Mouse (Mus musculus) limb, embryonic 13.5 days (tissue): ENCODE measurements at regions not wholly inside any gene's neighbourhood (a gene's known extent, or its start where the extent isn't known, plus 50 kb on each side); places are given as distances from the start of the nearest gene placed in this dataset.

Experiments used
- ATAC-seq: fragments of 200-750 bp; cut with Nextera tagmentation; 2 replicates; pipeline ENCODE4 v1.8.0; 2017; ENCODE audit warnings: low read depth, moderate number of reproducible peaks, moderate TSS enrichment; ENCODE audit not compliant: low FRiP score
- H3K27ac ChIP-seq: fragments of 300-500 bp; sonication (generic); 2 replicates; pipeline ENCODE4 v1.5.1; 2015; ENCODE audit warnings: inconsistent platforms, mild to moderate bottlenecking, moderate library complexity
- H3K27me3 ChIP-seq: fragments of 300-500 bp; sonication (generic); 2 replicates; pipeline ENCODE4 v1.6.1; 2015; ENCODE audit warnings: mild to moderate bottlenecking, inconsistent platforms
- H3K36me3 ChIP-seq: fragments of 300-500 bp; sonication (generic); 2 replicates; pipeline ENCODE4 v1.6.1; 2015; ENCODE audit warnings: inconsistent platforms, mild to moderate bottlenecking, moderate library complexity
- H3K4me1 ChIP-seq: fragments of 300-500 bp; sonication (generic); 2 replicates; pipeline ENCODE4 v1.6.1; 2015; ENCODE audit warnings: inconsistent platforms
- H3K4me2 ChIP-seq: fragments of 300-500 bp; sonication (generic); replicated peaks from 2 replicates; pipeline ENCODE4 v1.6.1; 2015; ENCODE audit warnings: inconsistent platforms, mild to moderate bottlenecking, moderate library complexity
- H3K4me3 ChIP-seq: fragments of 300-500 bp; sonication (generic); 2 replicates; pipeline ENCODE4 v1.5.1; 2015; ENCODE audit warnings: moderate library complexity, mild to moderate bottlenecking, inconsistent platforms
- H3K9ac ChIP-seq: fragments of 300-500 bp; sonication (generic); 2 replicates; pipeline ENCODE4 v1.6.1; 2015; ENCODE audit warnings: mild to moderate bottlenecking, inconsistent platforms
- H3K9me3 ChIP-seq: fragments of 300-500 bp; sonication (generic); 2 replicates; pipeline ENCODE4 v1.6.1; 2016; ENCODE audit warnings: inconsistent platforms
- WGBS: fragments of 180-500 bp; shearing (Covaris S2); methylation state at CpG from one replicate; pipeline ENCODE4 v1.1.7; 2015; 5-methylcytosine and 5-hydroxymethylcytosine counted together

- Histone ChIP-seq H3K36me3 (no peaks in the 10 kb centered on the region), H3K9ac (no peak overlapping the region), H3K9me3 (no peaks in the 10 kb centered on the region), H3K4me2 (peak overlapping the region; percentile 19), H3K27me3 (peaks cover 6% of the 10 kb centered on the region; the same call in 1 of the 2 replicates), H3K4me1 (peaks cover 55% of the 10 kb centered on the region), H3K27ac (peak overlapping the region; percentile 65; the same call in 1 of the 2 replicates), H3K4me3 (no peak overlapping the region)
- 7% methylated on average over 4 of the region's 4 CpGs for WGBS
- ATAC-seq: no peak; the same call in 1 of the 2 replicates
Measured at GRCm38 (mm10) chr8:26266384-26266783, 147.1 kb downstream of the Gm45692 start.

GRCm38 (mm10) chr8:26267569-26267968, 148.2 kb downstream of the Gm45692 start:
- Histone ChIP-seq H3K27ac (peak overlapping the region; percentile 53; the same call in 1 of the 2 replicates), H3K27me3 (peaks cover 7% of the 10 kb centered on the region; the same call in 1 of the 2 replicates), H3K9me3 (no peaks in the 10 kb centered on the region), H3K9ac (no peak overlapping the region), H3K4me2 (peak overlapping the region; percentile 41), H3K4me3 (no peak overlapping the region), H3K36me3 (no peaks in the 10 kb centered on the region), H3K4me1 (peaks cover 55% of the 10 kb centered on the region)
- no peak for ATAC-seq
- WGBS: 19% methylated on average over 4 of the region's 4 CpGs

GRCm38 (mm10) chr8:26268751-26269415, 149.5 kb downstream of the Gm45692 start:
- peaks cover 9% of the 10 kb centered on the region; the same call in 1 of the 2 replicates for H3K27me3 ChIP-seq
- H3K4me1 ChIP-seq: peaks cover 67% of the 10 kb centered on the region
- no peaks in the 10 kb centered on the region for H3K9me3 ChIP-seq
- H3K36me3 ChIP-seq: no peaks in the 10 kb centered on the region
- H3K4me3 ChIP-seq: peak overlapping the region; percentile 5; the same call in 1 of the 2 replicates
- ATAC-seq: no peak
- peak overlapping the region; percentile 41 for H3K4me2 ChIP-seq
- 10% methylated on average over 17 of the region's 17 CpGs for WGBS
- no peak overlapping the region for H3K9ac ChIP-seq
- H3K27ac ChIP-seq: no peak overlapping the region

- Histone ChIP-seq H3K9ac (no peak overlapping the region), H3K4me2 (no peak overlapping the region), H3K4me3 (no peak overlapping the region), H3K27ac (no peak overlapping the region), H3K36me3 (no peaks in the 10 kb centered on the region), H3K27me3 (peaks cover 12% of the 10 kb centered on the region; the same call in 1 of the 2 replicates), H3K9me3 (no peaks in the 10 kb centered on the region), H3K4me1 (peaks cover 52% of the 10 kb centered on the region)
- 39% methylated on average over 4 of the region's 4 CpGs for WGBS
- ATAC-seq: no peak
Measured at GRCm38 (mm10) chr8:26272110-26272509, 152.8 kb downstream of the Gm45692 start.

- ATAC-seq: no peak
- 34% methylated on average over 21 of the region's 21 CpGs for WGBS
- peak overlapping the region; percentile 10; the same call in 1 of the 2 replicates for H3K4me3 ChIP-seq
- H3K4me2 ChIP-seq: peak overlapping the region; percentile 51
- no peaks in the 10 kb centered on the region for H3K36me3 ChIP-seq
- H3K27ac ChIP-seq: no peak overlapping the region
- no peaks in the 10 kb centered on the region for H3K9me3 ChIP-seq
- H3K9ac ChIP-seq: no peak overlapping the region
- H3K27me3 ChIP-seq: peaks cover 12% of the 10 kb centered on the region; the same call in 1 of the 2 replicates
- H3K4me1 ChIP-seq: peaks cover 45% of the 10 kb centered on the region
Measured at GRCm38 (mm10) chr8:26272675-26273414, 153.5 kb downstream of the Gm45692 start.

- H3K4me1 ChIP-seq: peaks cover 39% of the 10 kb centered on the region
- H3K9ac ChIP-seq: no peak overlapping the region; the same call in 1 of the 2 replicates
- ATAC-seq: peak; percentile 12; the same call in 1 of the 2 replicates
- H3K9me3 ChIP-seq: no peaks in the 10 kb centered on the region
- no peaks in the 10 kb centered on the region for H3K36me3 ChIP-seq
- WGBS: 4% methylated on average over 12 of the region's 12 CpGs
- no peak overlapping the region for H3K27ac ChIP-seq
- peak overlapping the region; percentile 51 for H3K4me2 ChIP-seq
- peak overlapping the region; percentile 10; the same call in 1 of the 2 replicates for H3K4me3 ChIP-seq
- peaks cover 12% of the 10 kb centered on the region; the same call in 1 of the 2 replicates for H3K27me3 ChIP-seq
Measured at GRCm38 (mm10) chr8:26273415-26273760, 154.1 kb downstream of the Gm45692 start.

GRCm38 (mm10) chr8:26273792-26274191, 154.5 kb downstream of the Gm45692 start:
- Histone ChIP-seq H3K9ac (no peak overlapping the region; the same call in 1 of the 2 replicates), H3K27ac (no peak overlapping the region), H3K4me1 (peaks cover 35% of the 10 kb centered on the region), H3K4me2 (peak overlapping the region; percentile 51), H3K36me3 (no peaks in the 10 kb centered on the region), H3K27me3 (peaks cover 12% of the 10 kb centered on the region; the same call in 1 of the 2 replicates), H3K9me3 (no peaks in the 10 kb centered on the region), H3K4me3 (no peak overlapping the region)
- ATAC-seq: 0 out of 2 replicates have a peak, but pooled peaks have one; percentile 13
- 54% methylated on average over 5 of the region's 5 CpGs for WGBS

- Histone ChIP-seq H3K4me3 (no peak overlapping the region), H3K9me3 (no peaks in the 10 kb centered on the region), H3K4me1 (peaks cover 28% of the 10 kb centered on the region), H3K4me2 (no peak overlapping the region), H3K36me3 (no peaks in the 10 kb centered on the region), H3K27me3 (0 out of 2 replicates have a peak, but pooled peaks cover 9% of the 10 kb centered on the region), H3K9ac (no peak overlapping the region), H3K27ac (no peak overlapping the region)
- no peak for ATAC-seq
- 89% methylated on average over 6 of the region's 6 CpGs for WGBS
Measured at GRCm38 (mm10) chr8:26274481-26274880, 155.1 kb downstream of the Gm45692 start.

- H3K4me2 ChIP-seq: no peak overlapping the region
- no peak for ATAC-seq
- H3K9ac ChIP-seq: no peak overlapping the region
- H3K27me3 ChIP-seq: no peaks in the 10 kb centered on the region
- H3K27ac ChIP-seq: no peak overlapping the region
- H3K9me3 ChIP-seq: peaks cover 5% of the 10 kb centered on the region
- no peaks in the 10 kb centered on the region for H3K36me3 ChIP-seq
- H3K4me1 ChIP-seq: peaks cover 19% of the 10 kb centered on the region
- 71% methylated on average over 11 of the region's 11 CpGs for WGBS
- H3K4me3 ChIP-seq: no peak overlapping the region
Measured at GRCm38 (mm10) chr8:26282156-26282935, 163.0 kb downstream of the Gm45692 start.

- H3K4me1 ChIP-seq: peaks cover 31% of the 10 kb centered on the region
- 0 out of 2 replicates have a peak, but pooled peaks have one; percentile 59 for ATAC-seq
- H3K4me3 ChIP-seq: no peak overlapping the region
- WGBS: 17% methylated on average over 2 of the region's 2 CpGs
- H3K36me3 ChIP-seq: no peaks in the 10 kb centered on the region
- peaks cover 5% of the 10 kb centered on the region for H3K9me3 ChIP-seq
- no peak overlapping the region for H3K9ac ChIP-seq
- H3K27me3 ChIP-seq: no peaks in the 10 kb centered on the region
- no peak overlapping the region for H3K4me2 ChIP-seq
- H3K27ac ChIP-seq: no peak overlapping the region
Measured at GRCm38 (mm10) chr8:26283957-26284356, 164.6 kb downstream of the Gm45692 start.

- no peak; the same call in 1 of the 2 replicates for ATAC-seq
Measured at GRCm38 (mm10) chr8:26287665-26288064, 168.3 kb downstream of the Gm45692 start.

More at GRCm38 (mm10) chr8:26287665-26288064, 168.3 kb downstream of the Gm45692 start:
- H3K9ac ChIP-seq: no peak overlapping the region
- no peak overlapping the region for H3K4me2 ChIP-seq
- no peak overlapping the region for H3K4me3 ChIP-seq
- no peaks in the 10 kb centered on the region for H3K36me3 ChIP-seq
- WGBS: 14% methylated on average over 6 of the region's 6 CpGs
- no peak overlapping the region; the same call in 1 of the 2 replicates for H3K27ac ChIP-seq
- H3K4me1 ChIP-seq: peaks cover 27% of the 10 kb centered on the region
- peaks cover 5% of the 10 kb centered on the region for H3K9me3 ChIP-seq
- H3K27me3 ChIP-seq: no peaks in the 10 kb centered on the region
